Mouse (Mus musculus): ENCODE results near the gene Gucy2c. TPM values are rescaled to one million over a fixed set of nuclear protein-coding genes. Genes with fewer than 3 reads are reported as not detected.

Gene Gucy2c
- total RNA-seq, 2 experiments from 2014 or later, result not detected

Small RNA genes lying within 50 kb of the gene (microRNA-seq; reads per million reads assigned to microRNA genes)
- gene Gm44364, result not detected

Other genes with a start within 250 kb of the Gucy2c start
- 10 to 100 TPM; 36.5 to 39.9 TPM for gene Plbd1, start 119.8 kb downstream of the Gucy2c start, total RNA-seq (2021)
- gene Hist4h4, start 22.6 kb upstream of the Gucy2c start, total RNA-seq (2021), result 10 to 100 TPM in 1 of 2 experiments, 1 to 10 TPM in 1; 8.3 to 11.5 TPM
- gene H2afj, start 26.5 kb upstream of the Gucy2c start, total RNA-seq (2021), result 10 to 100 TPM; 28.3 to 33.9 TPM
- gene BC049715, start 45.9 kb upstream of the Gucy2c start, total RNA-seq (2021), result 1 to 10 TPM in 1 of 2 experiments, under 1 TPM in 1; 0.62 to 2.0 TPM
- gene Wbp11, start 46.5 kb upstream of the Gucy2c start, total RNA-seq (2021), result 10 to 100 TPM; 57.0 to 63.3 TPM
- not detected for gene Smco3, start 53.7 kb upstream of the Gucy2c start, total RNA-seq (2021)
- 10 to 100 TPM; 16.8 to 17.8 TPM for gene Art4, start 76.0 kb upstream of the Gucy2c start, total RNA-seq (2021)
- gene Mgp, start 94.1 kb upstream of the Gucy2c start, total RNA-seq (2021), result 100 to 1,000 TPM; 365 to 487 TPM
- not detected for gene Erp27, start 140.4 kb upstream of the Gucy2c start, total RNA-seq (2021)
- gene Pde6h, start 142.1 kb upstream of the Gucy2c start, total RNA-seq (2021), result not detected
- 10 to 100 TPM; 26.5 to 27.8 TPM for gene Arhgdib, start 160.1 kb upstream of the Gucy2c start, total RNA-seq (2021)

All from heart, postnatal 25 days (tissue).